Mouse (Mus musculus) intestine, postnatal 0 days (tissue): ENCODE results near the gene Pcbp2. TPM values are rescaled to one million over a fixed set of nuclear protein-coding genes. Genes with fewer than 3 reads are reported as not detected.

ENCODE experiments used
- ATAC-seq: fragments of 200-750 bp; cut with Nextera tagmentation; 2 replicates; pipeline ENCODE4 v1.8.0; 2017; ENCODE audit warnings: mild to moderate bottlenecking, moderate TSS enrichment, moderate library complexity
- H3K27ac ChIP-seq: fragments of 300-500 bp; sonication (generic); 2 replicates; pipeline ENCODE4 v1.5.1; 2014; ENCODE audit warnings: mild to moderate bottlenecking, low read depth, low read length, moderate library complexity
- H3K27me3 ChIP-seq: fragments of 300-500 bp; sonication (generic); replicated peaks from 2 replicates; pipeline ENCODE4 v1.6.1; 2014; ENCODE audit warnings: low read length, mixed read lengths; ENCODE audit not compliant: control insufficient read depth, insufficient read depth
- H3K36me3 ChIP-seq: fragments of 300-500 bp; sonication (generic); 2 replicates; pipeline ENCODE4 v1.6.1; 2014; ENCODE audit warnings: mild to moderate bottlenecking, moderate library complexity; ENCODE audit not compliant: control insufficient read depth, insufficient read depth
- H3K4me1 ChIP-seq: fragments of 300-500 bp; sonication (generic); replicated peaks from 2 replicates; pipeline ENCODE4 v1.6.1; 2014; ENCODE audit warnings: antibody characterized with exemption, low read length, mixed read lengths; ENCODE audit not compliant: control insufficient read depth, insufficient read depth
- H3K4me2 ChIP-seq: fragments of 300-500 bp; sonication (generic); replicated peaks from 2 replicates; pipeline ENCODE4 v1.6.1; 2014; ENCODE audit warnings: low read depth, mild to moderate bottlenecking, moderate library complexity
- H3K4me3 ChIP-seq: fragments of 300-500 bp; sonication (generic); 2 replicates; pipeline ENCODE4 v1.5.1; 2014; ENCODE audit warnings: low read depth, low read length
- H3K9ac ChIP-seq: fragments of 300-500 bp; sonication (generic); 2 replicates; pipeline ENCODE4 v1.6.1; 2014; ENCODE audit warnings: mild to moderate bottlenecking, low read depth, low read length
- H3K9me3 ChIP-seq: fragments of 300-500 bp; sonication (generic); 2 replicates; pipeline ENCODE4 v1.6.1; 2016; ENCODE audit warnings: mixed run types; ENCODE audit not compliant: control insufficient read depth
- CTCF ChIP-seq: sonication (generic); IDR thresholded peaks from 2 replicates; pipeline ENCODE4 v1.5.1; 2016; ENCODE audit warnings: low read depth, mild to moderate bottlenecking, control low read depth, antibody characterized with exemption, moderate library complexity
- WGBS: fragments of 180-500 bp; shearing (Covaris S2); extraction: QIAGEN DNeasy Blood & Tissue Kit; methylation state at CpG from one replicate; pipeline ENCODE4 v1.1.7; 2014; 5-methylcytosine and 5-hydroxymethylcytosine counted together
- polyA plus RNA-seq: library from polyadenylated mRNA; unstranded; fragments of >200 nt; fragmentation: Nextera tagmentation; extraction: Ambion mirVana; gene quantifications from 2 replicates; pipeline ENCODE4 v1.2.1, GENCODE M21; 2015

Gene Pcbp2
- polyA plus RNA-seq, 1 experiment from 2014 or later: 109 TPM

GRCm38 (mm10) chr15:102460409-102460808 lies 9.9 kb upstream of the Pcbp2 start:
- Histone ChIP-seq H3K4me2 (peak overlapping the region; percentile 66), H3K9ac (0 out of 2 replicates have a peak overlapping the region, but pooled peaks have one; percentile 4), H3K9me3 (no peaks in the 10 kb centered on the region), H3K36me3 (peaks cover 14% of the 10 kb centered on the region; the same call in 1 of the 2 replicates), H3K4me3 (peak overlapping the region; percentile 60), H3K27me3 (no peaks in the 10 kb centered on the region), H3K4me1 (no peaks in the 10 kb centered on the region), H3K27ac (peak overlapping the region; percentile 10; the same call in 1 of the 2 replicates)
- ATAC-seq: no peak
- WGBS: 74% methylated on average over 12 of the region's 12 CpGs
- TF ChIP-seq CTCF: no peak

DNA sequence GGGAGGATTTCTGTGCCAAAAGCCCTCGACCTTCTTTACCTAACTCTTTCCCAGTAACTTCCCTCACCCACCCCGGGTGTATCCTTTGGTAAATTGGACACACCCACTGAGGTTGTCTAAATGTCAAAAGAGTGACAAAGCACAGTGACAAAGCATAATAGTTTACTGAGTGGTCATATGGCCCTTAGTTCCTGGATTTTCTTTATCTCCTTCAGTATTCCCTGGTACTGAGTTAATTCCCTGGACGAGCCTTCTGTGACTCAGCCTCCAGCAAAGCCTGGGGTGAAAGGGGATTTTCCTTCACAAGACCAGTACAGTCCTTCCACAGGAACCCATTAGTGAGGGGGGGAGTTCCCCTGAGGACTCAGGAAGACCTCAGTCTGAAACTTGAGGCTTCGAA lies 9.4 kb upstream of the Pcbp2 start:
- H3K9me3 ChIP-seq: no peaks in the 10 kb centered on the region
- H3K4me1 ChIP-seq: no peaks in the 10 kb centered on the region
- H3K4me2 ChIP-seq: peak overlapping the region; percentile 66
- no peak for ATAC-seq
- peaks cover 14% of the 10 kb centered on the region; the same call in 1 of the 2 replicates for H3K36me3 ChIP-seq
- no peak for TF ChIP-seq CTCF
- 42% methylated on average over 4 of the region's 4 CpGs for WGBS
- peak overlapping the region; percentile 10; the same call in 1 of the 2 replicates for H3K27ac ChIP-seq
- peak overlapping the region; percentile 60; the same call in 1 of the 2 replicates for H3K4me3 ChIP-seq
- H3K27me3 ChIP-seq: no peaks in the 10 kb centered on the region
- H3K9ac ChIP-seq: 0 out of 2 replicates have a peak overlapping the region, but pooled peaks have one; percentile 4

DNA sequence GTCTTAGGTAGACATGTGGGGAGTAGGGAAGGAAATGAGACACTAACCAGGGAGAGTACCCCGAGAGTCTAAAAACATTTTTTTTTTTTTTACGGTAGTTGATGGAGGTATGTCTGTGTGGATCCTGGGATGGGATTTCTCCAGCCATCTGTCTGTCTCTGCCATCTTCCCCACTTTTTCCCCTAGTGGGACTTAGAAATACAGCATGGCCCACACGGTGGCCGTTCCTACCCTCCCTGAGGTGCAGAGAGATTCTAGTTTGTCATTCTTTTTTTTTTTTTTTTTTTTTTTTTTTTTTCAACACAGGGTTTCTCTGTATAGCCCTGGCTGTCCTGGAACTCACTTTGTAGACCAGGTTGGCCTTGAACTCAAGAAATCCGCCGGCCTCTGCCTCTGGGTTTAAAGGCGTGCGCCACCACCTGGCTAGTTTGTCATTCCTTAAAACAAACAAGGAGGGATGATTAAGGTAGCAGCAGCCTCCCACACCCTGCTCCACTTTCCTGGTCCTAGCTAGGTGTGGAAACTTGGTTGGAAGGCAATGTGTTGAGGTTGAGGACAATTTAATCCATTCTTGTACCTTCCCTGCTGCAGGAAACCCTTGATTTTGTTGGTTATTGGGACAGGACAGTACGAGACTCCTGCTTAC lies 8.8 kb upstream of the Pcbp2 start:
- Histone ChIP-seq H3K27ac (peak overlapping the region; percentile 9; the same call in 1 of the 2 replicates), H3K27me3 (no peaks in the 10 kb centered on the region), H3K4me2 (peak overlapping the region; percentile 66), H3K9me3 (no peaks in the 10 kb centered on the region), H3K4me1 (no peaks in the 10 kb centered on the region), H3K36me3 (peaks cover 14% of the 10 kb centered on the region), H3K9ac (no peak overlapping the region), H3K4me3 (peak overlapping the region; percentile 7; the same call in 1 of the 2 replicates)
- no peak for TF ChIP-seq CTCF
- ATAC-seq: no peak
- 62% methylated on average over 9 of the region's 9 CpGs for WGBS

DNA sequence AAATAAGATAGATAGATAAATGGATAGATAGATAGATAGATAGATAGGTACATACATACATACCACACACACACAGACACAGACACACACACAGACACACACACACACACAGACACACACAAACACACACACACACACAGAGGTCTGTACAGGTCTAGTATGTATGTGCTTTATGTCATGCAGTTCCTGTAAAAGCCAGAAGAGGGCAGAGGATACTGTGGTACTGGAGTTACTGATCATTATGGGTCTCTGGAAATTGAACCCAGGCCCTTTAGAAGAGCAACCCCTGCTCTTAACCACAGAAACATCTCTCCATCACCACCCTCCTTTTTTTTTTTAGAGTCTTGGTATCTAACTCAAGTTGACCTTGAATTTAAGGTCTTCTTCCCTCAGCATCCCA lies 6.7 kb upstream of the Pcbp2 start:
- no peak for ATAC-seq
- Histone ChIP-seq H3K36me3 (peaks cover 17% of the 10 kb centered on the region), H3K9me3 (no peaks in the 10 kb centered on the region), H3K4me1 (no peaks in the 10 kb centered on the region), H3K27ac (no peak overlapping the region), H3K27me3 (no peaks in the 10 kb centered on the region), H3K4me2 (no peak overlapping the region), H3K4me3 (no peak overlapping the region), H3K9ac (no peak overlapping the region)
- TF ChIP-seq CTCF: peak; percentile 71

GRCm38 (mm10) chr15:102468675-102469370 lies 1.5 kb upstream of the Pcbp2 start:
- no peak overlapping the region for H3K9ac ChIP-seq
- H3K36me3 ChIP-seq: peaks cover 9% of the 10 kb centered on the region
- WGBS: 95% methylated on average over 9 of the region's 9 CpGs
- no peak for ATAC-seq
- no peaks in the 10 kb centered on the region for H3K27me3 ChIP-seq
- H3K4me2 ChIP-seq: no peak overlapping the region
- no peaks in the 10 kb centered on the region for H3K9me3 ChIP-seq
- no peak overlapping the region for H3K27ac ChIP-seq
- H3K4me3 ChIP-seq: no peak overlapping the region
- no peaks in the 10 kb centered on the region for H3K4me1 ChIP-seq
- no peak for TF ChIP-seq CTCF

DNA sequence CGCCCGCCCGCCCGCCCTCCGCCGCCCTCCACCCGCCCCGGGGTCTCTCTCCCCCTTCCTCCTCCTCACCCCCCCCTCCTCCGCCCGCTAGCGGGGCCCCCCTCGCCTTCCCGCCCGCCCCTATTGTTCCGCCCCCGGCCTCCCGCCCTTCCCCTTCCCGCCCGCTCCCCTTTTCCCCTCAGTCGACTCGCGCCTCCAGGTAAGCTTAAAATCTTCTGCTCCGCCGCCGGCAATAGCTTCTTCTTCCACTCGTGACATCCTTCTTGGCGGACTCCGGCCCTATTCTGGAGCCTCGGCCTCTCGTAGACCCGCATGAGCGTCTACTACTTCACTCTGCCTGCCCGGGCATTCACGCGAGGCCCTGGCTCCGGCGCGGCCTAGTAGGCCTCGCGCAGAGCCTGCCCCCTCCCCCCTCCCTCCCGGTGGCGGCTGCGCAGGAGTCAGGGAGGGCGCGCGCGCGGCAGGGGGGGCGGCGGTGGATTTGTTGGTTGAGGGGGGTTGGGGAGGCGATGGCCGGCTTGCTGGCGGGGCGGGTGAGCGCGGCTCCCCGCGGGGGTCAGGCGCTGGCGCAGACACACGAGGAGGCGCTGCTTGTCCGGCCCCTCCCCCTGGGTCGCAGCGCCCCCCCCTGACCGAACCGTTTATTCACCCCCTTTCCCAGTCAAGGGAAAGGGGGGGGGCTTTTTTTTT lies 411 bp downstream of the Pcbp2 start:
- under 1% methylated on average over 41 of the region's 67 CpGs for WGBS
- H3K27ac ChIP-seq: peak overlapping the region; percentile 94
- H3K27me3 ChIP-seq: no peaks in the 10 kb centered on the region
- H3K36me3 ChIP-seq: peaks cover 24% of the 10 kb centered on the region
- peak overlapping the region; percentile 80 for H3K4me3 ChIP-seq
- H3K4me1 ChIP-seq: no peaks in the 10 kb centered on the region
- peak; percentile 66 for ATAC-seq
- H3K9me3 ChIP-seq: no peaks in the 10 kb centered on the region
- TF ChIP-seq CTCF: peak; percentile 36
- H3K9ac ChIP-seq: peak overlapping the region; percentile 94
- peak overlapping the region; percentile 63 for H3K4me2 ChIP-seq
